Mouse (Mus musculus): ENCODE data around the gene Brd4. TPM values are rescaled to one million over a fixed set of nuclear protein-coding genes. Genes with fewer than 3 reads are reported as not detected.

The Brd4 gene
- total and polyA plus RNA-seq, 2 experiments from 2014 or later, result 13.0 to 26.8 TPM

GRCm38 (mm10) chr17:32209752-32210151, 74.8 kb downstream of the Brd4 start:
- Histone ChIP-seq H3K9ac (replicated peaks; ENCODE audit: low read depth, low read length) (no peak overlapping the region), H3K4me3 (ENCODE audit: low read depth, low read length) (no peak overlapping the region), H3K27me3 (ENCODE audit: control insufficient read depth, insufficient read depth, low read length) (no peaks in the 10 kb centered on the region), H3K36me3 (replicated peaks; ENCODE audit: control insufficient read depth, insufficient read depth, low read length) (peaks cover 74% of the 10 kb centered on the region), H3K9me3 (replicated peaks; ENCODE audit: control insufficient read depth, low read length) (no peaks in the 10 kb centered on the region), H3K4me1 (ENCODE audit: control insufficient read depth, insufficient read depth) (peaks cover 16% of the 10 kb centered on the region), H3K27ac (ENCODE audit: low read depth) (peak overlapping the region; percentile 52; the same call in 1 of the 2 replicates), H3K4me2 (ENCODE audit: low read depth, low read length) (no peak overlapping the region)
- TF ChIP-seq EP300 (IDR thresholded peaks at IDR 0.05; ENCODE audit: low read depth) (no peak), CTCF (IDR thresholded peaks at IDR 0.05; ENCODE audit: low read depth) (peak; percentile 89)
- DNase-seq (ENCODE audit: low spot score) (peak; percentile 30), ATAC-seq (ENCODE audit: insufficient read depth, low read depth) (no peak)
- 30% methylated on average over 3 of the region's 3 CpGs for whole genome bisulfite sequencing

GRCm38 (mm10) chr17:32209144-32209543, 75.4 kb downstream of the Brd4 start:
- ATAC-seq (ENCODE audit: insufficient read depth, low read depth) (no peak), DNase-seq (ENCODE audit: low spot score) (peak; percentile 36)
- H3K4me1 ChIP-seq (ENCODE audit: control insufficient read depth, insufficient read depth), result peaks cover 16% of the 10 kb centered on the region
- H3K27me3 ChIP-seq (ENCODE audit: control insufficient read depth, insufficient read depth, low read length), result no peaks in the 10 kb centered on the region
- H3K27ac ChIP-seq (ENCODE audit: low read depth), result peak overlapping the region; percentile 72
- H3K9me3 ChIP-seq (replicated peaks; ENCODE audit: control insufficient read depth, low read length), result no peaks in the 10 kb centered on the region
- peaks cover 74% of the 10 kb centered on the region for H3K36me3 ChIP-seq (replicated peaks; ENCODE audit: control insufficient read depth, insufficient read depth, low read length)
- TF ChIP-seq CTCF (IDR thresholded peaks at IDR 0.05; ENCODE audit: low read depth), result no peak
- TF ChIP-seq EP300 (IDR thresholded peaks at IDR 0.05; ENCODE audit: low read depth), result no peak
- H3K4me2 ChIP-seq (ENCODE audit: low read depth, low read length), result no peak overlapping the region
- H3K9ac ChIP-seq (replicated peaks; ENCODE audit: low read depth, low read length), result no peak overlapping the region
- H3K4me3 ChIP-seq (ENCODE audit: low read depth, low read length), result no peak overlapping the region
- 60% methylated on average over 6 of the region's 6 CpGs for WGBS

DNA sequence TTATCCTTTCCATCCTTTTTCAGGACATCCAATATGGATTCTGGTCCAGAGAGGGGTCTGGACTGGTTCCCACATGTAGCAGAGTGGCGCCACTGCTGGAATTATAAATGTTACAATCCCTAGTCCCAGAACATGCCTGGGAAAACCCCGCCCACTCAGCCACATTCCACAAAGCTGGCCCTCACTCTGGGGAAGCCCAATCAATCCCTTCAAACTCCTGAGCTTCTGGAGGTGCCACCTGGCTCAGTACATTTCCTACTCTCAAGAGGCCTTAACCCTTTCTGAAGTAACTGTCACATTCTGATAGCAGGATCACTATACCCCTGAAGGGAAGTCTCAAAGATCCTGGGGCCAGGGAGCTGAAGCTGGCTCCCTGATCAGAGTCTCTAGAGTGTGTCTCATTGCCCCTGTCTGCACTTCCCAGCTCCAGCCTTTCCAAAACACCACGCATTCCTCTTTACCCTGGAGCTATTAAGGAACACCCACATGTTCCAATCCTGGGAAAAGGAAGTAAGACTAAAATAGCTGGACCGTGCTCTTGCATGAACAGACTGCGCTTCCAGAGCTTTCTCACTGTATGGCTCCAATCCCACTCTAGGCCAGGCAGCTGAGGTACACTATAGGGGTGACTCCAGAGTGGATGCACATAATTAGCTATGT, 76.8 kb downstream of the Brd4 start:
- Histone ChIP-seq H3K4me1 (ENCODE audit: control insufficient read depth, insufficient read depth) (peaks cover 16% of the 10 kb centered on the region), H3K27me3 (ENCODE audit: control insufficient read depth, insufficient read depth, low read length) (no peaks in the 10 kb centered on the region), H3K4me2 (ENCODE audit: low read depth, low read length) (no peak overlapping the region), H3K4me3 (ENCODE audit: low read depth, low read length) (no peak overlapping the region), H3K36me3 (replicated peaks; ENCODE audit: control insufficient read depth, insufficient read depth, low read length) (peaks cover 74% of the 10 kb centered on the region), H3K27ac (ENCODE audit: low read depth) (peak overlapping the region; percentile 72), H3K9me3 (replicated peaks; ENCODE audit: control insufficient read depth, low read length) (no peaks in the 10 kb centered on the region), H3K9ac (replicated peaks; ENCODE audit: low read depth, low read length) (no peak overlapping the region)
- no peak for TF ChIP-seq EP300 (IDR thresholded peaks at IDR 0.05; ENCODE audit: low read depth)
- TF ChIP-seq CTCF (IDR thresholded peaks at IDR 0.05; ENCODE audit: low read depth), result no peak
- ATAC-seq (ENCODE audit: insufficient read depth, low read depth) (peak; percentile 78), DNase-seq (ENCODE audit: low spot score) (peak; percentile 79)
- 10% methylated on average over 5 of the region's 5 CpGs for WGBS

DNA sequence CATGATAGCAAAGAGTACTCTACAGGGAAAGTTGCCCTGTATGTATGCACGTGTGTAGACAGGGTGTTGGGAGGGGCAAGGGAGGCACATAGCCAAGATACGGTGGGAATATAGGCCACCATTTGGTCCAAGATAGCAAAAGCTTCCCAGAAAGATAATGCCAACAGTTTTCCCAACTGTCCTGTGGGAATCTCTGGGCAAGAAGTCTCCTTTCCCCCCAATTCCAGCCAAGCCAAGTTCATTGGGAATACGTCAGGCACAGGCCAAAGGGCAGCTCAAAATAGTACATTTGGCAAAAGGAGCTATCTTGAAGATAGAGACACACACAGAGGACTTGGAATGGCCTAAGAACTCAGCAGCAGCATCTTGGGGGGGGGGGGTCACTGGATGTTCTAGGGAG, 79.2 kb downstream of the Brd4 start:
- Histone ChIP-seq H3K9ac (replicated peaks; ENCODE audit: low read depth, low read length) (no peak overlapping the region), H3K4me1 (ENCODE audit: control insufficient read depth, insufficient read depth) (peaks cover 16% of the 10 kb centered on the region), H3K9me3 (replicated peaks; ENCODE audit: control insufficient read depth, low read length) (no peaks in the 10 kb centered on the region), H3K27ac (ENCODE audit: low read depth) (no peak overlapping the region), H3K27me3 (ENCODE audit: control insufficient read depth, insufficient read depth, low read length) (no peaks in the 10 kb centered on the region), H3K4me2 (ENCODE audit: low read depth, low read length) (no peak overlapping the region), H3K36me3 (replicated peaks; ENCODE audit: control insufficient read depth, insufficient read depth, low read length) (peaks cover 78% of the 10 kb centered on the region), H3K4me3 (ENCODE audit: low read depth, low read length) (no peak overlapping the region)
- no peak for DNase-seq (ENCODE audit: low spot score)
- no peak for ATAC-seq (ENCODE audit: insufficient read depth, low read depth)
- 62% methylated on average over 3 of the region's 3 CpGs for WGBS
- TF ChIP-seq CTCF (IDR thresholded peaks at IDR 0.05; ENCODE audit: low read depth), result no peak
- no peak for TF ChIP-seq EP300 (IDR thresholded peaks at IDR 0.05; ENCODE audit: low read depth)

GRCm38 (mm10) chr17:32202972-32203371, 81.5 kb downstream of the Brd4 start:
- 76% methylated on average over 3 of the region's 3 CpGs for WGBS
- no peaks in the 10 kb centered on the region for H3K9me3 ChIP-seq (replicated peaks; ENCODE audit: control insufficient read depth, low read length)
- no peak overlapping the region for H3K27ac ChIP-seq (ENCODE audit: low read depth)
- peaks cover 85% of the 10 kb centered on the region for H3K36me3 ChIP-seq (replicated peaks; ENCODE audit: control insufficient read depth, insufficient read depth, low read length)
- H3K4me1 ChIP-seq (ENCODE audit: control insufficient read depth, insufficient read depth), result peaks cover 9% of the 10 kb centered on the region; the same call in 1 of the 2 replicates
- no peak overlapping the region for H3K4me3 ChIP-seq (ENCODE audit: low read depth, low read length)
- DNase-seq (ENCODE audit: low spot score), result no peak
- H3K9ac ChIP-seq (replicated peaks; ENCODE audit: low read depth, low read length), result no peak overlapping the region
- no peak overlapping the region for H3K4me2 ChIP-seq (ENCODE audit: low read depth, low read length)
- H3K27me3 ChIP-seq (ENCODE audit: control insufficient read depth, insufficient read depth, low read length), result no peaks in the 10 kb centered on the region
- TF ChIP-seq EP300 (IDR thresholded peaks at IDR 0.05; ENCODE audit: low read depth) (no peak), CTCF (IDR thresholded peaks at IDR 0.05; ENCODE audit: low read depth) (no peak)
- ATAC-seq (ENCODE audit: insufficient read depth, low read depth), result no peak

- peaks cover 94% of the 10 kb centered on the region for H3K36me3 ChIP-seq (replicated peaks; ENCODE audit: control insufficient read depth, insufficient read depth, low read length)
- H3K27ac ChIP-seq (ENCODE audit: low read depth), result no peak overlapping the region
- no peak for DNase-seq (ENCODE audit: low spot score)
- no peak for ATAC-seq (ENCODE audit: insufficient read depth, low read depth)
- no peak for TF ChIP-seq EP300 (IDR thresholded peaks at IDR 0.05; ENCODE audit: low read depth)
- no peak for TF ChIP-seq CTCF (IDR thresholded peaks at IDR 0.05; ENCODE audit: low read depth)
- H3K9me3 ChIP-seq (replicated peaks; ENCODE audit: control insufficient read depth, low read length), result no peaks in the 10 kb centered on the region
- H3K4me2 ChIP-seq (ENCODE audit: low read depth, low read length), result no peak overlapping the region
- no peaks in the 10 kb centered on the region for H3K4me1 ChIP-seq (ENCODE audit: control insufficient read depth, insufficient read depth)
- no peaks in the 10 kb centered on the region for H3K27me3 ChIP-seq (ENCODE audit: control insufficient read depth, insufficient read depth, low read length)
- no peak overlapping the region for H3K4me3 ChIP-seq (ENCODE audit: low read depth, low read length)
- 79% methylated on average over 5 of the region's 5 CpGs for whole genome bisulfite sequencing
- H3K9ac ChIP-seq (replicated peaks; ENCODE audit: low read depth, low read length), result no peak overlapping the region
Measured at GRCm38 (mm10) chr17:32201086-32201485, 83.4 kb downstream of the Brd4 start.
